Mouse (Mus musculus) CH12.LX (cell line): Measurements from ENCODE around the gene Mdh1.

Experiments
- CHD2 ChIP-seq: IDR thresholded peaks from 2 replicates; pipeline ENCODE4 v1.6.1; 2011; ENCODE audit warnings: low read length, improper control_type of control experiment
- CTCF ChIP-seq, 2 experiments: IDR thresholded peaks in 1 of 2; conservative IDR thresholded peaks in 1 of 2; 2 replicates each; pipeline ENCODE4 v1.5.1; 2011 to 2012; ENCODE audit warnings: low read depth in 2 of 2, low read length in 2 of 2, improper control_type of control experiment in 1 of 2, inconsistent platforms in 1 of 2, mild to moderate bottlenecking in 1 of 2, moderate library complexity in 1 of 2
- KAT2A ChIP-seq: IDR thresholded peaks from 2 replicates; pipeline ENCODE4 v1.6.1; 2012; ENCODE audit warnings: low read length, improper control_type of control experiment, inconsistent platforms; ENCODE audit not compliant: insufficient replicate concordance
- MEF2A ChIP-seq: IDR thresholded peaks from 2 replicates; pipeline ENCODE4 v1.6.1; 2014; ENCODE audit warnings: low read depth, mild to moderate bottlenecking, inconsistent platforms, low read length, improper control_type of control experiment, borderline replicate concordance
- RAD21 ChIP-seq: IDR thresholded peaks from 2 replicates; pipeline ENCODE4 v1.6.1; 2011; ENCODE audit warnings: low read depth, mild to moderate bottlenecking, low read length, improper control_type of control experiment, moderate library complexity
- TBP ChIP-seq: conservative IDR thresholded peaks from 2 replicates; pipeline ENCODE4 v1.6.1; 2011; ENCODE audit warnings: low read depth, low read length, improper control_type of control experiment
- TCF12 ChIP-seq: IDR thresholded peaks from 2 replicates; pipeline ENCODE4 v1.6.1; 2014; ENCODE audit warnings: low read depth, mild to moderate bottlenecking, inconsistent platforms, low read length, improper control_type of control experiment
- USF2 ChIP-seq: conservative IDR thresholded peaks from 2 replicates; pipeline ENCODE4 v1.6.1; 2011; ENCODE audit warnings: low read depth, low read length, improper control_type of control experiment
- ZC3H11A ChIP-seq: IDR thresholded peaks from 2 replicates; pipeline ENCODE4 v1.6.1; 2012; ENCODE audit warnings: low read depth, mild to moderate bottlenecking, inconsistent platforms, low read length, improper control_type of control experiment

- TF ChIP-seq USF2 (no peak), CTCF (conservative IDR thresholded peaks at IDR 0.05 in 1 of 2, IDR thresholded peaks at IDR 0.05 in 1 of 2; ENCODE audit: low read depth in 2 of 2, low read length in 2 of 2) (no peak), KAT2A (no peak), MEF2A (no peak), CHD2 (no peak), TBP (no peak), RAD21 (no peak), TCF12 (no peak), ZC3H11A (no peak)
Measured at GRCm38 (mm10) chr11:21552049-21552448, 20.1 kb downstream of the Mdh1 start.
